Comparison of ENCODE assay signal across 27 mouse cellular contexts in genomic region chr14:33168750-33169149, GRCm38 (mm10). TPM values are rescaled to one million over a fixed set of nuclear protein-coding genes. Genes with fewer than 3 reads are reported as not detected.
DNase-seq lines count a peak whose midpoint lies in the region; ATAC-seq and TF ChIP-seq lines count a peak whose summit lies in the region.
"Had no signal": no experiment of that assay in that cellular context is flagged by ENCODE, and none has a peak within 500 bp of the region (broad histone marks: within the 10 kb centered on the region; RNA-seq: fewer than 3 reads in every experiment).

No protein-coding gene starts in this region.

- peak overlapping the region; percentile 33; the same call in 1 of the 2 replicates for H3K27ac ChIP-seq in spleen, adult 2 months (ENCODE audit: insufficient read depth, low read length)
- H3K27ac ChIP-seq in CH12.LX (ENCODE audit: insufficient read depth, low read depth): peak overlapping the region; percentile 27
- H3K27ac ChIP-seq in layer of hippocampus, adult 2 months: no peak overlapping the region
- H3K27ac ChIP-seq: forebrain, embryonic 10.5 days; gastrocnemius, adult 2 months; heart, embryonic 15.5 days; hindbrain, embryonic 14.5 days had no signal

- no peak overlapping the region for H3K9ac ChIP-seq in CH12.LX (ENCODE audit: insufficient read depth, low read depth)
- H3K9ac ChIP-seq: forebrain, postnatal 0 days; heart, embryonic 12.5 days; heart, embryonic 15.5 days; hindbrain, embryonic 14.5 days had no signal

- H3K79me2 ChIP-seq in CH12.LX (replicated peaks; ENCODE audit: control insufficient read depth, extremely low read depth, insufficient read depth, poor library complexity, severe bottlenecking): peaks cover 77% of the 10 kb centered on the region

- H3K9me3 ChIP-seq in CH12.LX (replicated peaks; ENCODE audit: low read length): peaks cover 5% of the 10 kb centered on the region
- H3K9me3 ChIP-seq: forebrain, embryonic 10.5 days; heart, embryonic 12.5 days; heart, embryonic 15.5 days had no signal

- no peak overlapping the region for H3K4me3 ChIP-seq in spleen, adult 2 months (ENCODE audit: extremely low read depth, insufficient read depth, insufficient read length)
- no peak overlapping the region for H3K4me3 ChIP-seq in CH12.LX (replicated peaks in 1 of 3; ENCODE audit: low read depth in 2 of 3, low read length in 2 of 3, poor library complexity in 1 of 3)
- no peak overlapping the region for H3K4me3 ChIP-seq in layer of hippocampus, adult 2 months
- H3K4me3 ChIP-seq: forebrain, embryonic 10.5 days; gastrocnemius, adult 2 months; heart, embryonic 12.5 days; heart, embryonic 15.5 days had no signal

- peaks cover 15% of the 10 kb centered on the region for H3K36me3 ChIP-seq in spleen, adult 2 months (ENCODE audit: control insufficient read depth, insufficient read depth, low read length)
- H3K36me3 ChIP-seq in CH12.LX (replicated peaks in 1 of 2; ENCODE audit: control insufficient read depth in 1 of 2, insufficient read depth in 1 of 2, low read length in 1 of 2): peaks cover 36 to 89% of the 10 kb centered on the region in 2 experiments
- peaks cover 2% of the 10 kb centered on the region for H3K36me3 ChIP-seq in splenic B cell, adult 2 months (ENCODE audit: control insufficient read depth, insufficient read depth, low read length, poor library complexity, severe bottlenecking)
- H3K36me3 ChIP-seq: forebrain, embryonic 10.5 days; heart, embryonic 12.5 days; heart, embryonic 15.5 days had no signal

- in situ Hi-C loops in CH12.LX (cut with MboI; ENCODE audit: low pct_ligation_motif_present, low pct_unique_long_range_greater_than_20kb, low sequenced_read_pairs): no loop called here

- dilution Hi-C loops in CH12.LX (cut with MboI; ENCODE audit: extremely low pct_ligation_motif_present, extremely low pct_unique_long_range_greater_than_20kb, low sequenced_read_pairs): no loop called here

- WGBS in spleen, adult 2 months: 32% methylated on average over 4 of the region's 4 CpGs

- DNase-seq in spleen, adult 2 months (ENCODE audit: low read depth in 1 of 2, low spot score in 2 of 2): no peak
- DNase-seq in spleen, postnatal 14 days (ENCODE audit: low spot score in 2 of 2): no peak
- peak; percentile 85 for DNase-seq in CH12.LX (ENCODE audit: extremely low read depth)
- peak; percentile 58 for DNase-seq in splenic B cell, adult 2 months (ENCODE audit: low read depth, low spot score)
- DNase-seq in layer of hippocampus, adult 2 months (ENCODE audit: low spot score in 2 of 2): no peak
- DNase-seq in embryo, embryonic 10.5 days (ENCODE audit: low spot score): no peak
- no peak for DNase-seq in Muller cell, postnatal 12 days (ENCODE audit: inconsistent ontology term)
- DNase-seq: adrenal gland, adult 2 months; adrenal gland, postnatal 14 days; cerebellum, adult 11 months; cerebellum, adult 2 months; cerebellum, adult 9-11 months; cerebellum, postnatal 25 days; forebrain, postnatal 0 days; gastrocnemius, adult 2 months; gastrocnemius, postnatal 14 days; heart, adult 18-20 months; heart, postnatal 10 days; heart, postnatal 36 days had no signal

- no peak overlapping the region for H3K4me2 ChIP-seq in CH12.LX (ENCODE audit: insufficient read depth, low read depth, poor library complexity, severe bottlenecking)
- H3K4me2 ChIP-seq: heart, embryonic 12.5 days; heart, embryonic 15.5 days; hindbrain, embryonic 14.5 days had no signal

- H3K4me1 ChIP-seq in spleen, adult 2 months (ENCODE audit: control insufficient read depth, insufficient read depth, insufficient read length): peaks cover 23% of the 10 kb centered on the region; the same call in 1 of the 2 replicates
- peaks cover 39 to 88% of the 10 kb centered on the region in 2 experiments for H3K4me1 ChIP-seq in CH12.LX (ENCODE audit: control insufficient read depth in 1 of 2, insufficient read depth in 2 of 2)
- H3K4me1 ChIP-seq: forebrain, embryonic 10.5 days; heart, embryonic 12.5 days; heart, embryonic 15.5 days had no signal

- no peaks in the 10 kb centered on the region for H3K27me3 ChIP-seq in spleen, adult 2 months (ENCODE audit: control insufficient read depth, insufficient read depth, low read length)
- H3K27me3 ChIP-seq in CH12.LX (replicated peaks): no peaks in the 10 kb centered on the region
- no peaks in the 10 kb centered on the region for H3K27me3 ChIP-seq in splenic B cell, adult 2 months (ENCODE audit: control insufficient read depth, insufficient read depth, low read length, poor library complexity, severe bottlenecking)
- H3K27me3 ChIP-seq: heart, embryonic 15.5 days had no signal

- peak; percentile 88 for TF ChIP-seq EP300 in CH12.LX (IDR thresholded peaks at IDR 0.05; ENCODE audit: low read length)

- no peak for TF ChIP-seq RAD21 in CH12.LX (IDR thresholded peaks at IDR 0.05; ENCODE audit: low read depth, low read length)

- peak; percentile 5 to 50; a peak in 2 of 4 replicates for ATAC-seq in hematopoietic stem cell, adult 5-6 weeks (replicated peaks in 1 of 2; ENCODE audit: insufficient read depth in 1 of 2, low FRiP score in 2 of 2, low TSS enrichment in 1 of 2, low read depth in 1 of 2, poor library complexity in 2 of 2, severe bottlenecking in 2 of 2)
- ATAC-seq: CD4-positive, CD25-positive, alpha-beta regulatory T cell, adult 4 months; forebrain, embryonic 14.5 days; forebrain, postnatal 0 days; Patski had no signal

- no peak for TF ChIP-seq POLR2A in spleen, adult 2 months (IDR thresholded peaks at IDR 0.05; ENCODE audit: low read depth, low read length)
- 0 out of 2 replicates have a peak, but pooled peaks have one; percentile 14 for TF ChIP-seq POLR2A in CH12.LX (IDR thresholded peaks at IDR 0.05; ENCODE audit: low read depth, low read length)

- TF ChIP-seq CTCF in spleen, adult 2 months (IDR thresholded peaks at IDR 0.05; ENCODE audit: extremely low read depth, insufficient read depth, insufficient read length, insufficient replicate concordance): no peak
- no peak for TF ChIP-seq CTCF in CH12.LX (conservative IDR thresholded peaks at IDR 0.05 in 1 of 2, IDR thresholded peaks at IDR 0.05 in 1 of 2; ENCODE audit: low read depth in 2 of 2, low read length in 2 of 2)
- TF ChIP-seq CTCF in layer of hippocampus, adult 2 months (conservative IDR thresholded peaks at IDR 0.05): no peak

TF ChIP-seq in CH12.LX, 34 proteins besides CTCF, POLR2A, EP300 and RAD21 (continues in another document):
- TF ChIP-seq ETS1 (conservative IDR thresholded peaks at IDR 0.05; ENCODE audit: low read depth, low read length) (peak; percentile 59), JUND (conservative IDR thresholded peaks at IDR 0.05; ENCODE audit: low read depth, low read length) (peak; percentile 67), HCFC1 (IDR thresholded peaks at IDR 0.05; ENCODE audit: low read depth, low read length) (peak; percentile 23; the same call in 1 of the 2 replicates), BHLHE40 (IDR thresholded peaks at IDR 0.05; ENCODE audit: low read depth, low read length) (peak; percentile 73), TCF12 (IDR thresholded peaks at IDR 0.05; ENCODE audit: low read depth, low read length) (peak; percentile 37; the same call in 1 of the 2 replicates), CHD2 (IDR thresholded peaks at IDR 0.05; ENCODE audit: low read length) (peak; percentile 61), NELFE (IDR thresholded peaks at IDR 0.05; ENCODE audit: low read depth, low read length) (no peak), JUN (IDR thresholded peaks at IDR 0.05; ENCODE audit: insufficient read depth, low read depth, low read length) (peak; percentile 35; the same call in 1 of the 2 replicates), MAX (IDR thresholded peaks at IDR 0.05; ENCODE audit: low read length) (peak; percentile 53), MYC (IDR thresholded peaks at IDR 0.05; ENCODE audit: low read depth, low read length) (peak; percentile 67), NRF1 (IDR thresholded peaks at IDR 0.05; ENCODE audit: low read depth, low read length) (0 out of 2 replicates have a peak, but pooled peaks have one; percentile 33), GABPA (IDR thresholded peaks at IDR 0.05; ENCODE audit: insufficient replicate concordance, low read depth, low read length) (no peak), UBTF (IDR thresholded peaks at IDR 0.05; ENCODE audit: low read depth, low read length) (peak; percentile 50; the same call in 1 of the 2 replicates), RCOR1 (conservative IDR thresholded peaks at IDR 0.05; ENCODE audit: low read depth, low read length) (peak; percentile 84), MAZ (IDR thresholded peaks at IDR 0.05; ENCODE audit: low read depth, low read length) (peak; percentile 75), TBP (conservative IDR thresholded peaks at IDR 0.05; ENCODE audit: low read depth, low read length) (peak; percentile 69), SMC3 (IDR thresholded peaks at IDR 0.05; ENCODE audit: low read depth, low read length) (peak; percentile 23), KAT2A (IDR thresholded peaks at IDR 0.05; ENCODE audit: insufficient replicate concordance, low read length) (no peak), CHD1 (IDR thresholded peaks at IDR 0.05; ENCODE audit: low read depth, low read length) (peak; percentile 45; the same call in 1 of the 2 replicates), PAX5 (IDR thresholded peaks at IDR 0.05; ENCODE audit: low read length) (no peak), POLR2AphosphoS2 (IDR thresholded peaks at IDR 0.05; ENCODE audit: low read depth, low read length) (no peak), ZC3H11A (IDR thresholded peaks at IDR 0.05; ENCODE audit: low read depth, low read length) (no peak), USF2 (conservative IDR thresholded peaks at IDR 0.05; ENCODE audit: low read depth, low read length) (no peak), SIN3A (IDR thresholded peaks at IDR 0.05; ENCODE audit: low read length) (peak; percentile 56; the same call in 1 of the 2 replicates), MAFK (IDR thresholded peaks at IDR 0.05; ENCODE audit: insufficient replicate concordance, low read length) (peak; percentile 61; the same call in 1 of the 2 replicates)

RNA-seq across cellular contexts. Expression of gene Wdfy4, which starts 16.6 kb away (rescaled TPM):
- 87.5 and 92.6 TPM in 2 replicates for polyA plus RNA-seq in spleen, adult 2 months (2012; rRNA removed)
- total RNA-seq in CH12.LX (2012; rRNA removed) (140 and 146 TPM in 2 replicates), CH12.LX (2014; rRNA removed) (54.0 and 56.0 TPM in 2 replicates)
- polyA plus RNA-seq in CH12.LX (2012; ENCODE audit: insufficient read length, low read depth): 102 and 115 TPM in 2 replicates
- 58.7 and 94.4 TPM in 2 replicates for total RNA-seq in hematopoietic stem cell, adult 5-6 weeks (2017)
- total RNA-seq in layer of hippocampus, adult 2 months (2021): 1 to 10 TPM; 2.1 to 2.7 TPM
- polyA plus RNA-seq: Patski had no signal

RNA-seq across cellular contexts. Expression of gene Arhgap22, which starts 45.1 kb away (rescaled TPM):
- polyA plus RNA-seq in spleen, adult 2 months (2012; rRNA removed): 11.1 and 13.4 TPM in 2 replicates
- total RNA-seq in CH12.LX (2012; rRNA removed) (0.17 and 0.42 TPM in 2 replicates), CH12.LX (2014; rRNA removed) (0.12 and 0.39 TPM in 2 replicates)
- polyA plus RNA-seq in CH12.LX (2012; ENCODE audit: insufficient read length, low read depth): 0.29 TPM in 1 of 2 replicates, not detected in the other
- 0.50 TPM in 1 of 2 replicates, not detected in the other for total RNA-seq in hematopoietic stem cell, adult 5-6 weeks (2017)
- 10 to 100 TPM in 1 of 2 experiments, 1 to 10 TPM in 1; 9.6 to 11.3 TPM for total RNA-seq in layer of hippocampus, adult 2 months (2021)
- polyA plus RNA-seq: CD4-positive, CD25-positive, alpha-beta regulatory T cell, adult 4 months had no signal

Comparison
In these comparisons a context has a peak if more than half of its experiments do, and no peak if none do; other contexts are left out.
1. DNase-seq: peak in CH12.LX (single experiment) and splenic B cell, adult 2 months (single experiment); none in spleen, adult 2 months (0 of 2), spleen, postnatal 14 days (0 of 2), layer of hippocampus, adult 2 months (0 of 2), embryo, embryonic 10.5 days (single experiment) and Muller cell, postnatal 12 days (single experiment).
2. RNA of gene Wdfy4, which starts 16.6 kb away (total RNA-seq): 54.0 to 146 TPM in CH12.LX and 58.7 to 94.4 TPM in hematopoietic stem cell, adult 5-6 weeks; 2.1 to 2.7 TPM in layer of hippocampus, adult 2 months; every median in the first group is over 10 times any median in the second.